Mouse (Mus musculus) splenic B cell, adult 2 months (primary cell): ENCODE measurements around the gene Lrrc4.

Experiments
- DNase-seq: peaks from one replicate; pipeline ENCODE4 v3.0.0-alpha.2; 2011; ENCODE audit warnings: low read depth, low spot score
- H3K27me3 ChIP-seq: 2 replicates; pipeline ENCODE4 v1.6.1; 2012; ENCODE audit warnings: mild to moderate bottlenecking, low read length, moderate library complexity, mixed read lengths; ENCODE audit not compliant: control insufficient read depth, poor library complexity, insufficient read depth, severe bottlenecking
- H3K36me3 ChIP-seq: 2 replicates; pipeline ENCODE4 v1.6.1; 2012; ENCODE audit warnings: mild to moderate bottlenecking, low read length, moderate library complexity, mixed read lengths; ENCODE audit not compliant: control insufficient read depth, poor library complexity, insufficient read depth, severe bottlenecking

Gene Lrrc4

GRCm38 (mm10) chr6:28862304-28862703 lies 30.8 kb upstream of the Lrrc4 start:
- Histone ChIP-seq H3K36me3 (no peaks in the 10 kb centered on the region; the same call in 1 of the 2 replicates), H3K27me3 (no peaks in the 10 kb centered on the region)
- DNase-seq, result no peak

- no peak for DNase-seq
- Histone ChIP-seq H3K27me3 (no peaks in the 10 kb centered on the region), H3K36me3 (no peaks in the 10 kb centered on the region)
Observed at GRCm38 (mm10) chr6:28860922-28861321, 29.4 kb upstream of the Lrrc4 start.

GRCm38 (mm10) chr6:28860450-28860849 lies 28.9 kb upstream of the Lrrc4 start:
- H3K36me3 ChIP-seq, result no peaks in the 10 kb centered on the region
- H3K27me3 ChIP-seq, result no peaks in the 10 kb centered on the region
- DNase-seq, result no peak

DNA sequence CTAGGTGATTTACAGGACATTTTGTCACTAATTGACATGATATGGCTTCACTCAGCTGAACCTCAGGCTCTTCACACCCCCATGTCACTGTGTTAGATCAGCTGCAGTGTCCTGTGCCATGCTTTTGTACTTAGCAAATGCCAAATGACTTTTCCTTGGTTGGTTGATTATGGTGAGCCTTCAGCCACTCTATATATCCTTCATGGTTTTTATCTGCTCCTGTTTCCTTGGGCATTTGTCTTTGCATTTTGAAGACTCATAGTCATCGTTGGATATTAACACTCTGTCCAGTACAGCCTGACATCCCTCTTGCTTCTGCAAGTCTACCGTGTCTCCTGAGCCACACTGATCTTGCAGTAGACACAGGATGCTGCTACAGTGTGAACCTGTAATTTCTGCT lies 27.5 kb upstream of the Lrrc4 start:
- no peak for DNase-seq
- H3K36me3 ChIP-seq, result no peaks in the 10 kb centered on the region

DNA sequence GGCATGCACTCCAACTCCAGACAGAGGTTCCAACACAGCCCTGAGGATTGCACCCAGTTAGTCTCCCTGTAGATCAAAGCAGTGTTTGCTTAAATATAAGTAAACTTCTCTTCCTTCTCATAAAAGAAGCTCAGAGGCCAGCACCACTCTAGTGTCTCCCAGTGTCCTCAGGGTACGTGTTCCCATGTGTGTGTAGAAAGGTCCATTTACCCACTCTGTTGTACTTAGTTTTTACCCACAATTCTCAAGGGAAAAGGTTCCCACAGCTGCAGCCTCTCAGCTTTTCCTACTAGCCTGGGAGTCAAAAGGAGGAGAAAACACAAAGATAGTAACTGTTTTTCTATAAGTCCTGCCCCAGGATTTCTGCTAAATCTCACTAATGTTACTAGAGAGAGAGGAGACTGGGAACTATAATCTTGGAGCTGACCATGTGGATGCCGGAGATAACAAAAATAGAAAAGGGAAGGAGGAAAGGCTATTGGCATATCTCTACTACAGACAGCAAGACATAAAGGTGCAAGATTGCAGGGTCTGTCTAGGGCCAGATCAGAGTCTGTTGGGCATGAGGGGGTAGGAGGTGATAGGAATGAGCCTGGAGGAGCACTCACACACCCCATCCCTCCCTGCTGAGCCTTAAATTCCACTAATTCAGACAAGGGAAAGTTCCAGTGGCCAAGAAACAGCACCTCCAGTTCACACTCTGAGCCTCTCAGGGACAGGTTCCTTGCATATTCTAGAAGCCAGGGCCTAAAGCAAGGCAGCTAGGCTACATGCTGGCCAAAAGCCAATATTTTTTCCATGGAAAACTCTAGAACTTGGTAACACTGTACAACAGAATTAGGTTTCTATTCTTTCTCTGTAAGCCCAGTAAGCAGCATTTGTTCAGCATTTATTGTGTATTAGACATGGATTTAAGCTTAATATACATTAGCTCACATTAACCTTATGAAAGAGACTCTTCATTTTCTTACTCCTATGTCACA lies 25.9 kb upstream of the Lrrc4 start:
- DNase-seq, result no peak
- Histone ChIP-seq H3K27me3 (no peaks in the 10 kb centered on the region), H3K36me3 (no peaks in the 10 kb centered on the region)

More for the DNA sequence above, 27.5 kb upstream of the Lrrc4 start:
- no peaks in the 10 kb centered on the region for H3K27me3 ChIP-seq

DNA sequence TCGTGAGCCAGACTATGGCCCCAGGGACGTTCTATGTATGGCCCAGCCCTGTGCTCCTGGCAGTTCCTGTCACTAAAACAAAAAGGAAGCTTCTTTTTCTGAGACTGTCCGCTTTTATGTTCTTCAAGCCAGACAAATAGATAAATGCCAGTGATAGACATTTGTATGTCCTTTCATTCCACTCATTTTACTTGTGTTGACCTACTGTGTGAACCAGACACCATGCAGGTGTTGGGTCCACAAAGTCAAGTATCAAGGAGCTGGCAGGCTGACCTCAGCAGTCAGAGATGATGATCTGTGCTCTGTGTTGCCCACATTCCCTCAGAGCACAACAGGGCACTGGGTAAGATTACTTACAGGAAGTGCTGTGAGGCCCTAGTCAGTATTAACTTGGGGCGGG lies 25.2 kb upstream of the Lrrc4 start:
- H3K36me3 ChIP-seq, result no peaks in the 10 kb centered on the region
- H3K27me3 ChIP-seq, result no peaks in the 10 kb centered on the region
- DNase-seq, result no peak

DNA sequence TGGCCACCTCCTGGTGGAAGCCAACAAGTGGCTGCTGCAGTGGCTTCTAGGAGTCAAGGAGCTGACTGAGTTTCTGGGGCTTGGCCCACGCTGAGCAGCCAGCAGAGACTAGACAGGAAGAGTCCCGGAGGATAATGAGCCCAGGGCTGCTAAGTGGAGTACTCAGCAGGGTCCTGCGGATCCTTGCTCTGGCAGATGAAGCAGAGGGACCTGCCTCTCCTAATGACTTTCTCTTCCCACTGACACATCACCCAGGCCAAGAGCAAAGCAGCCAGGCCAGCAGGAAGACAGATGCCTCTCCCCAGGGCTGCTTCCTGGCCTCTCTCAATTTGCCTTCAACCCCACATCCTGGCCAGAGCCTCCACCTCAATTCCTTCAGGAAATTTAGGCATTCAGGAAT lies 23.9 kb upstream of the Lrrc4 start:
- DNase-seq, result no peak
- no peaks in the 10 kb centered on the region for H3K27me3 ChIP-seq
- no peaks in the 10 kb centered on the region for H3K36me3 ChIP-seq

GRCm38 (mm10) chr6:28854598-28854997 lies 23.1 kb upstream of the Lrrc4 start:
- no peaks in the 10 kb centered on the region for H3K27me3 ChIP-seq

DNA sequence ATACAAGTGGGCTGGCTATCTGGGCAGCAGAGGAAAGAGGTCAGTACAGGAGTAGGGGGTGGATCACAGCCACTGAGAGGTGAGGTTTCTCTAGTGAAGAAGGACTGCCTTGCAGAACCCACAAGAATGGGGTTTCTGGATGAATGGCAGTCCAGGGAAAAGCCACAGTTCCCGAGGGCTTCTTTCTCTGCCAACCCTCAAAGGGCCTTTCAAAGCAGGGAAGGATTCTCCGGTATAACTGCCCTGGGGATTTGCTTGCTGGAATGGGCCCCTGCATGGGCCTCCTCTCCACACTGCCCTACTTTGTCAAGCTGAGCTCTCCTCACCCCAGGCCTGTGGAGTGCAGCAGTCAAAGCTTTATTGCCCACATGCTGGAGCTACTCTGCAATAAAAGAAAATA lies 22.1 kb upstream of the Lrrc4 start:
- Histone ChIP-seq H3K36me3 (no peaks in the 10 kb centered on the region), H3K27me3 (no peaks in the 10 kb centered on the region)
- no peak for DNase-seq

More at GRCm38 (mm10) chr6:28854598-28854997, 23.1 kb upstream of the Lrrc4 start:
- no peak for DNase-seq
- H3K36me3 ChIP-seq, result no peaks in the 10 kb centered on the region

DNA sequence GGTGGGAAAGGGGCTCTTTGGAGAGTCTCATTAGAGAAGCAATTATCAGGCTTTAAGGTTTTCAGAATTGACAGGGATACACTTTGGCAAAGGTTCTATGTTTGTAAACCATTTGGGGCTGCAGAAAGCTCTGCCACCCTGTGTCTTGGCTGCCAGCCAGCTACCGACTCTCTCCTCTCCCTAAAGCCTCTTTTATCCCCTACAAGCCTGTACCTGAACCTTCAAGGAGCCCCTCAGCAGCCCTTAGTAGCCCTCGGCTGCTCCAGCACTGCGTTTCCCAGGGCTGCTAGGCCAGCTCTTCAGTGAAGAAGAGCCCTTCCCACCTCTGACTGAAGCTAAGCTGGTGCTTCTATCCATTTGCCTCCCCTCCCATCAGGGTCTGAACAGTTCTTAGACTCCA lies 21.6 kb upstream of the Lrrc4 start:
- no peaks in the 10 kb centered on the region for H3K27me3 ChIP-seq
- H3K36me3 ChIP-seq, result no peaks in the 10 kb centered on the region
- DNase-seq, result no peak

- Histone ChIP-seq H3K36me3 (no peaks in the 10 kb centered on the region), H3K27me3 (no peaks in the 10 kb centered on the region)
- no peak for DNase-seq
Observed at GRCm38 (mm10) chr6:28852342-28852741, 20.8 kb upstream of the Lrrc4 start.

DNA sequence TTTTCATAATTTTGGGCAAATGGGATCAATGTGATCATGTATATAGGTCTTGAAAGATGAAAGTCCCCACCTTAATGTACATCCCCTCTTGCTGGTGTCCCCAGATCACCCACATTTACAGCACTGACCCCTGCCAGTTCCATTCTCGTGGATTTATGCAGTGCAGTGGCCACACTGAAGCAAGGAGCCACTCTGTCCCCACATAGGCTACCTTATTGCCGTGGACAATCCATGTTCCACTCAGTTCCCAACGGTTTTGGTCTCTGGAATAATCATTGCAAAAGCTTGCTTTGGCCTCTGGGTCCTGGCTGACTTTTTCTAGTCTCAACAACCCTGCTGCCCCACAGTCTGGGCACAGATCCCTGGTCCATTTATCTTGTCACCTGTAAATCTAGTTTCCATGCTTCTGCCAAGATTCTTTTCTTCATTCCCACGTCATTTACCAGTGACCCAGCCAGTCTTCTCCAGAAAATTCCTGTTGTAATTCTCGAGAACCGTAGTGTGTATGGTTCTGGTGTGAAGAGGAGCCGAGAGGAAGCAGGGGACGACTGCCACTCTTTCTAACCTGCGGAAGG lies 18.9 kb upstream of the Lrrc4 start:
- H3K36me3 ChIP-seq, result no peaks in the 10 kb centered on the region
- H3K27me3 ChIP-seq, result no peaks in the 10 kb centered on the region
- no peak for DNase-seq

DNA sequence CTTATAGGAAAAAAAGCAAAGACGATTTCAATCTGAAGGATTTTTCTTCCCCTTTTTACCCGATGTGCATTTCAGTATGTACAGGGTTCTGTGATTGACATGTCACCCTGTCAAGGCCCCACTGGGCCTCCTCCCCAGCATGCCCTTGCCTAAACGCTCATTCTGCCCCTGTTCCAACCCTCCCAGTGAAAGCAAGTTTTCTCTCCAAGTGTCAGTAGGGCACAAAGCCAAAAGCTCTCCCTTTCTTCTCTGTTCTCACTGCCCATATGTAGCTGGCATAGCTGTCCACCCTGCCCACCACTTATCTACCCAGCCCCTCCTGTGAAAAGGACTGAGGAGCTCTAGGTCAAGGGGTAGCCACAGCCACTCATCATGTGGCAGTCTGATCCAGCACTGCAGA lies 17.8 kb upstream of the Lrrc4 start:
- Histone ChIP-seq H3K27me3 (no peaks in the 10 kb centered on the region), H3K36me3 (no peaks in the 10 kb centered on the region)
- no peak for DNase-seq

- H3K27me3 ChIP-seq, result no peaks in the 10 kb centered on the region
Observed at GRCm38 (mm10) chr6:28848891-28849290, 17.3 kb upstream of the Lrrc4 start.

DNA sequence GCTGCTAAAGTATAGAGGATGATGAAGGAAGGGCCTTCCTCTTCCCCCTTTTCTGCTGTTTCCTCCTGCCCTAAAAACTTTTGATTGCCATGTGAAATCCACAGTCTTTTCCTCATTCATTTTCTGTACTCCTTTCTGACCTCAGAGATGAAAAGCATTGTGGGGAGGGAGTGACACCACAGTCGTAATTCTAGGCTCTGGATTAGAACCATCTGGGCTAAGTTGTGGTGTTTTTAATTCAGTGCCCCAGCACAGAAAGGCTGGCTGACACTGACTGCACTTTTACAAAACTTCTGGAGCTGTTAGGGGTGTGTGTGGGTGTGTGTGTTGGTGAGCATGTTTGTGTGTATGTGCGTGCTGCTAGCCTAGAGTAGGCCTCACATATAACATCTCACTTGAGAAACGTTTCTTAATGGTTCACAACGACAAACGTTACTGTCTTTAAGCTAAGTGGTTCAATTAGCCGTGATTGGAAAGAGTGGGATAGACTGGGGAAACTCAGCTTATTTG lies 16.8 kb upstream of the Lrrc4 start:
- DNase-seq, result no peak
- H3K27me3 ChIP-seq, result no peaks in the 10 kb centered on the region
- H3K36me3 ChIP-seq, result no peaks in the 10 kb centered on the region

More at GRCm38 (mm10) chr6:28848891-28849290, 17.3 kb upstream of the Lrrc4 start:
- DNase-seq, result no peak
- no peaks in the 10 kb centered on the region for H3K36me3 ChIP-seq
